Mouse (Mus musculus) layer of hippocampus, adult 11-12 months (tissue): Measurements from ENCODE around the gene Ndufab1.
A peak's percentile ranks its signal among the peaks of the same experiment; 100 is the strongest.

ENCODE experiments used
- DNase-seq: peaks from one replicate; pipeline ENCODE4 v3.0.0; 2022; ENCODE audit warnings: low spot score

Gene Ndufab1

DNA sequence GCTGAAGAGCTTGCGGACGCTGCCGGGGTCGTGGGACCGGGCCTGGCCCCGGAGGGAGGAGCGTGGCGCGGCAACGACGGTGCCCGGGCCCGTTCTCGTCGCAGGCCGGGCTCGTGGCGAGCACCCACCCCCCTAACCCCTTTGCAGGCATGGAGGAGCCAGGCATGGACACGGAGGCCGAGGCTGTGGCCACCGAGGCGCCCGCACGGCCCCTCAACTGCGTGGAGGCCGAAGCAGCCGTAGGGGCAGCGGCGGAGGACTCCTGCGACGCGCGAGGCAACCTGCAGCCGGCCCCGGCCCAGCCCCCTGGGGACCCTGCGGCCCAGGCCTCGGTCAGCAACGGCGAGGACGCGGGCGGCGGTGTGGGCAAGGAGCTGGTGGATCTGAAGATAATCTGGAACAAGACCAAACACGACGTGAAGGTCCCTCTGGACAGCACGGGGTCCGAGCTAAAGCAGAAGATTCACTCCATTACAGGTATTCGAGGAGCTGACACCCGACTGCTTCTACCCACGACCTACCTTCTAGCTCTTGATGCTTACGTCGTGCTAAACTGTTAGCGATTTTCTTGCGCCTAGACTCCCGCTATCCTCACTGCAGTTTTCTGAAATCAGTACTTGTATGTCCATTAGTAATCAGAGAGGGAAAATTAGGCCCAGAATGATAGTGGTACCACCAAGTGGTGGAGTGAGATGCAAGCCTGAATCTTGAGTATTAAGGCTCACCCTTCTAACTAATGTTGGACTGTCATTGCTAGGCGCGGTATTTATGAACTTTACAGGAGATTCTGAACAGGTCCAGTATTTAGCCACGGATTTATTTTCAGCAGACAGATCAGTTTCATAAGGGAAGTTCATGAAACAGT lies 33.9 kb downstream of the Ndufab1 start:
- peak; percentile 22 for DNase-seq

- peak; percentile 96 for DNase-seq
Measured at GRCm38 (mm10) chr7:122066945-122067516, 34.7 kb downstream of the Ndufab1 start, which contains the start of the genes Ubfd1 and Ears2. Gene Ubfd1 (plus strand): TSS chr7:122067175. Gene Ears2 (minus strand): TSS chr7:122067263.

GRCm38 (mm10) chr7:122066102-122066944 lies 35.4 kb downstream of the Ndufab1 start:
- DNase-seq, result no peak

DNA sequence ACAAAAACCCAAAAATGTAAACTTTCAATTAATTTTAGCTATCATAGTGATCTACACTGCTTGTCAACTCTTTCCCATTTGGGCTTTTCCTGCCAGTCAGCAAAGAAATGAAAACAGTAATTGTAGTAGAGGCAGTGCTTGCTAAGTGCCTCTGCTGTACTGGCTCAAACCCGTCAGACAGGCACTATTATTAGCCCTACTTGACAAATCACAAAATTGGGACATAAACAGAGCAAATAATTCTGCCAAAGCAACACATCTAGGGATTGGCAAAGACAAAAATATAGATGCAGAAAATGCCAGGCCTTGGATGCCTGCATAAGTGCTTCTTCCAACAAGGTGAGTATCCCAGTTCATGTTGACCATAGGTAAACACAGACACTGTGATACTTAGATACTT lies 36.0 kb downstream of the Ndufab1 start:
- DNase-seq, result no peak

GRCm38 (mm10) chr7:122056633-122057032 lies 45.1 kb downstream of the Ndufab1 start:
- no peak for DNase-seq

DNA sequence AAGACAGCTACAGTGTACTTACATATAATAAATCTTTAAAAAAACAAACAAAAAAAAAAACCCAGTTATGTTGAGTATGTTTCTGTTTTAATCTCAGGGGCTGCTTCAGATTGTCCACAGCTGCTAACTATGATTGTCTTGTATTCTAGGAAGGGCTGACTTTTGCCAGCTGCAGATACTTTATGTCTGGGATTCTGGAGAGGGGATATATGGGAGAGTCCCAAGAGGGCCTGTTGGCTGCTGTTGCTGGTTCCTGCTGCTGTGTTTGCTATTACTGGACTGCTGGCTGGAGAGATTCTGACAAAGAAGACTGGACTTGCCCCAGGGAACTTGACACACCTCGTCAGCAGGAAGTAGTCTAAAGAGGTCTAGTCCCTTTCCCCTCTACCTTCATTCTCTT lies 50.9 kb downstream of the Ndufab1 start:
- DNase-seq, result no peak

DNA sequence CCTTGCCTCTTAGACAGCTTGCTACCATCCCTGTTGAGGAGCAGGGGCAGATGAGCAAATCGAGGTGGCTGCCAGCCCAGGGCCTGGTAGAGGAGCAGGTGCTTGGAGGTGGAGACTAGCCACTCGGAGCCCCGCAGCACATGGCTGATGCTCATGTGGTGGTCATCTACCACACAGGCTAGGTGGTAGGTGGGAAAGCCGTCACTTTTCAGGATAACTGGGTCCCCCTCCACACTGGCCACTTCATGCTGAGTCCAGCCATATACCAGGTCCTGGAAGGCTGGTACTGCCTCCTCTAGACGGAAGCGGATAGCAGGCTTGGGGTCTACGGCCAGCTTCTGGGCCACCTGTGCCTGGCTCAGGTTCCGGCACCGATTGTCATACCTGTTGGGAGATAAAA lies 53.5 kb downstream of the Ndufab1 start:
- no peak for DNase-seq

- DNase-seq, result no peak
Measured at GRCm38 (mm10) chr7:122046813-122047212, 54.9 kb downstream of the Ndufab1 start.

DNA sequence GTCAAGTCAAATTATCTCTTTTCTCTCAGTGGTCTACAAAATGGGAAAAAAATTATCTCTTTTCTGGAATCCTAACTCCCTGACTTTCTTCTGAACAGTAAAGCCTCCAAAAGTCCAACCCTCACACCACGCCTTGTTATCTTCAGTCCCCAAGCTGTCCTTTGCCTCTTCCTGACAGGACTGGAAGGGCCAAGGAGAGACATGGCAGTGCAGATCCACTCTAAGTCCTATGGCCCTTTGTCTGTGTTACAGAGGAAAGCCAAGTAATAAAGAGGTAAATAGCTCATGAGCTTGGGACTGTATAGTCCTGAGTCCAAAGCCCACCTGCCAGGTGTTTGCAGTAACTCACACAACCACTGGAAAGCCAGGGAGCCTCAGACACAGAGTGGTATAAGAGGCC lies 56.0 kb downstream of the Ndufab1 start:
- no peak for DNase-seq

DNA sequence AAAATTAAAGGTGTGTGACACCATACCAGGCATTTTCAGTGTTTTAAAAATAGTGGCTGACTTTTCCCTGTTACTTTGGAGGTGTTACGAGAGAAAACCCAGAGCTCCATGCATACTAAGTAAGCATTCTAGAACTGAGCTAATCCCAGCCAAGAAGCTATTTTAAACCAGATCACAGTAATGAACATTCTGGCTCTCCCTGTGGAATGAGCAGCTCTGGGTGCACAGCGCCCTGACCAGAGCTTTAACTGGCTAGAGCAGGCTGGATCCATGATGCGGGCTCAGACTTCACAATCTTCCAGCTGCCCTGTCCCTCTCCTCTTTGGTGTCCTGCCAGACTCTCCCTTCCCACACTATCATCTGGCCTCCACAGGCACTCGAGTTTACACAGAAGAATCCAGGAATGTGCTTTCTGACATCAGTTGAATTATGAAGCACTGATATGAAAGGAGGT lies 56.5 kb downstream of the Ndufab1 start:
- DNase-seq, result peak; percentile 23

DNA sequence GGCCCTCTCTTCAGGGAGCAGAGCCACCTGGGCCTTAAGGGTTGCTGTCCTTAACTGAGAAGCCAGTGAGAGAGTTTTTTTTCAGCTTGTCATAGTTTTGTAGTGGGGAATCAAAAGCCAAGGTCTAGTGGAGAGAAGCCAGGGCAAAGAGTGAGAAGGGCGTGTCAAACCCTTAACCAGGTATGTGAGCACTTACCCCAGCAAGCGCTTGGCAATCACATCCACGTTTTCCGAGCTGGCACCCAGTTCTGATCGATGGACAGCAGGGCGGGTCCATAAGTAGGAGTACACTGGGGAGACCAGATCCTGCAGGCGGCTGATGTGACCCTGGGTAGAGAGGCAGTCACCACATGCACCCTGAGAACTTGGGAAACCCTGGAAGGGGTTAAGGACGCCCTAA lies 57.6 kb downstream of the Ndufab1 start:
- DNase-seq, result no peak
